Comparison of ENCODE assay signal across 22 mouse cellular contexts in the genomic region with DNA sequence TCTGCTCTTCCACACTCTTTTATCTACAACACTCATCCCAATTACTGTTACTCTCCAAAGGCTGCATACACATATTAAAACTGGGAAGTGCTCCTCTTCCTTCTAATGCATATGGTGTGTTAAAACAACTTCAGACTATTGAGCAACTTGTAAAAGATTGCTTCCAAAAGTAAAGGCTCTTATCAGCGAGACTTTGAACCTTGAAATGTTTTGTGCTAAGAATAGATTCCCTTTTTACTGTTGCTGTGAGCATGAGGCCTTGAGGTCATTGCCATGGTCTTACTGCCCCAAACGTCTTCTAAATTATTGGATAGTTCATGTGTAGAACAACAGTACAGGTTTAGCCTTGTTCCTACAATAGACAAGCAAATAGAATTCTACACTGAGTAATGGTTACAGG.
"Had no signal": no experiment of that assay in that cellular context is flagged by ENCODE, and none has a peak within 500 bp of the region (broad histone marks: within the 10 kb centered on the region; RNA-seq: fewer than 3 reads in every experiment).

No protein-coding gene starts in this region.

- ATAC-seq: lung, postnatal 0 days; midbrain, embryonic 13.5 days; midbrain, embryonic 15.5 days had no signal

- H3K27me3 ChIP-seq: lung, embryonic 15.5 days; megakaryocyte, embryonic 14.5 days; midbrain, embryonic 13.5 days; midbrain, embryonic 15.5 days; neural tube, embryonic 13.5 days; neural tube, embryonic 15.5 days had no signal

- H3K9me3 ChIP-seq: lung, embryonic 15.5 days; megakaryocyte, embryonic 14.5 days; midbrain, embryonic 15.5 days; neural tube, embryonic 13.5 days; neural tube, embryonic 15.5 days had no signal

- H3K36me3 ChIP-seq: lung, embryonic 15.5 days; midbrain, embryonic 13.5 days; midbrain, embryonic 15.5 days; neural tube, embryonic 13.5 days; neural tube, embryonic 15.5 days had no signal

- H3K9ac ChIP-seq: liver, embryonic 14.5 days; lung, embryonic 15.5 days; midbrain, embryonic 13.5 days; midbrain, embryonic 15.5 days; neural tube, embryonic 13.5 days; neural tube, embryonic 15.5 days had no signal

- H3K4me1 ChIP-seq: lung, embryonic 15.5 days; megakaryocyte, embryonic 14.5 days had no signal

- H3K4me2 ChIP-seq: lung, embryonic 15.5 days; midbrain, embryonic 11.5 days; midbrain, embryonic 13.5 days; midbrain, embryonic 15.5 days; neural tube, embryonic 13.5 days; neural tube, embryonic 15.5 days had no signal

- H3K27ac ChIP-seq: liver, embryonic 14.5 days; lung, embryonic 15.5 days; macrophage; midbrain, embryonic 13.5 days; midbrain, embryonic 15.5 days; neural tube, embryonic 13.5 days; neural tube, embryonic 15.5 days had no signal

- DNase-seq: lung, adult 2 months; lung, postnatal 14 days; lung, postnatal 36 days; retina, postnatal 1 day; right cerebral cortex, adult 18-20 months; right cerebral cortex, postnatal 25 days; right cerebral cortex, postnatal 4 days; spleen, adult 18-20 months; thymus, adult 2 months; thymus, postnatal 25 days; thymus, postnatal 4 days had no signal

- H3K4me3 ChIP-seq: lung, embryonic 15.5 days; megakaryocyte, embryonic 14.5 days; midbrain, embryonic 13.5 days; midbrain, embryonic 15.5 days; myocyte; neural tube, embryonic 13.5 days; neural tube, embryonic 15.5 days had no signal
